Mouse (Mus musculus) bone marrow, adult 2 months (tissue): ENCODE data around the gene Slc38a6.

Experiments used
- CTCF ChIP-seq: fragments of 200-500 bp; IDR thresholded peaks from 2 replicates; pipeline ENCODE4 v1.5.1; 2011; ENCODE audit warnings: low read length, control low read depth; ENCODE audit not compliant: control insufficient read depth, insufficient read depth
- POLR2A ChIP-seq: fragments of 200-500 bp; IDR thresholded peaks from 2 replicates; pipeline ENCODE4 v1.6.1; 2011; ENCODE audit warnings: low read depth, mild to moderate bottlenecking, control low read depth, low read length, borderline replicate concordance; ENCODE audit not compliant: control insufficient read depth

- TF ChIP-seq CTCF: no peak
- no peak for TF ChIP-seq POLR2A
Measured at GRCm38 (mm10) chr12:73371132-73371531, 84.6 kb downstream of the Slc38a6 start.
